Mouse (Mus musculus) frontal cortex, postnatal 25 days (tissue): ENCODE results near the gene P2ry14.

Source experiments
- DNase-seq, 2 experiments: peaks; one replicate each; pipeline ENCODE4 v3.0.0; 2022; ENCODE audit warnings: low spot score in 2 of 2

P2ry14 gene

GRCm38 (mm10) chr3:59153424-59153823, at the start of gene P2ry14:
P2ry14 (minus strand) TSS chr3:59153618.
- no peak for DNase-seq

DNA sequence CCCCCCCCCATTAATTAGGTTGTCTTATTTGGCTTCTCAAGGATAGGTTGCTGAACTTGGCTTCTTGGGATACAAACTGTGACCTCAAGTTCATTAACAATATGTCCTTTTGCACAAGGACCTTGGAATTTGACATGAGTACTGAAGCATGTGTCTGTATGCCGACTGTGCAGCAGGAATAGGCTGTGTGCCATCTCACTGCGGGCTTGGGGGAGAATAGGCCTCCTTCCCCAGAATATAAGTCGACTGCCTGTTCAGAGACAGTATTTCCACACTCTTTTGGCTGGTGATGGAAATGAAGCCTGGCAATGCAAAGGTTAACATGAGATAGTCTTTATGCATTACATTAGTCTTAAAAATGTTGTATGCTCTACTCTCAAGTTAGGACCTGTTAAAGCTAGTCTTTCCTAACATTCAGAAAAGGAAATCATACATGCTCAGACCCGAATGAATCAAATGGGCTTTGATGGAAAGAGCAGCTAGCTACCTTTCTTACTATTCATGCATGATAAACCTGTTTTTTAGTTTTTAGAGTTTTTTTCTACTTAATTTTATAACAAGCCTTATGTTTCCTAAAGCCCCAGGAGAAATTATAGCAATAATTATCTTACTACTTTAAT, 44.0 kb upstream of the P2ry14 start:
- no peak for DNase-seq

- DNase-seq = no peak
Observed at GRCm38 (mm10) chr3:59194938-59195337, 41.5 kb upstream of the P2ry14 start, which contains the start of gene Gpr87. Gpr87 (minus strand) TSS chr3:59195104.

- no peak for DNase-seq
Observed at GRCm38 (mm10) chr3:59194099-59194498, 40.7 kb upstream of the P2ry14 start.

- DNase-seq = no peak
Observed at GRCm38 (mm10) chr3:59191674-59192073, 38.3 kb upstream of the P2ry14 start.

- no peak for DNase-seq
Observed at GRCm38 (mm10) chr3:59187336-59187735, 33.9 kb upstream of the P2ry14 start.

- no peak for DNase-seq
Observed at GRCm38 (mm10) chr3:59185662-59186061, 32.2 kb upstream of the P2ry14 start.

DNA sequence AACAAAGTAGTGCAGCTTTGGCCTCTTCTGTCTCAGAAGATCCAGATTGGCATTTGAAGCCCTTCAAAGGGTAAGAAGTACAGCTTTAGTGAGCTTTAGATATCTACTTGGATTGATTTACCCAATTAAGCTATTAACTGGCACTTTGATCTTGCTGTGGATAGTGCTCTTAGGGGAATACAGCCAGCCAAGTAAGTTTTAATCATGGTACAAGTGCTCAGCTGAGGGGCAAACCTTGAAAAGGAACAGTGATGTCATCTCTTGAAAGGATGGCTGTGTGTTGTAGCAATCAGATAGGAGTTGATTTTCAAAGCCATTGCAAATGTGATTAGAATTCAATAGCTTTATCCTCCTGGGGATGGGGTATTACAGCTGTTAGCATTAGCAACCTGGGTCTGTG, 28.7 kb upstream of the P2ry14 start:
- no peak for DNase-seq

DNA sequence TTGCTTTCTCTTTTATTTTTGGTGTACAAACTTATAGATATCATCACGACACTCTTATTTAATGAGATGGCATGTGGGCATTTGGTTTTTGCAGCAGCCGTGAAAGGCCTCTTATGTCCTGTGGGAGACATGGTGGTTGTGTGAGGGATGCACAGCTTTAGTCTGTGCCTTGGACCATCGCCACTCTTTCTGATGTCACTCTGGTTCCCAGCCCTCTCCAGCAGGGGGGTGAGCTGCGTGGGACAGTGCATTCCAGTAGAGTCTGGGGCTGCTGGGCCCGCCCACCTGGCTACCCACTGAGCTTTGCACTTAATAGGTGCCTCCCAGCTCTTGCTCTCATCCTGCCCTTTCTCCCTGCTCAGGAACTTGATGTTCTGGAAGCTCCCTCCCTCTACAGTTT, 27.7 kb upstream of the P2ry14 start:
- no peak for DNase-seq

DNA sequence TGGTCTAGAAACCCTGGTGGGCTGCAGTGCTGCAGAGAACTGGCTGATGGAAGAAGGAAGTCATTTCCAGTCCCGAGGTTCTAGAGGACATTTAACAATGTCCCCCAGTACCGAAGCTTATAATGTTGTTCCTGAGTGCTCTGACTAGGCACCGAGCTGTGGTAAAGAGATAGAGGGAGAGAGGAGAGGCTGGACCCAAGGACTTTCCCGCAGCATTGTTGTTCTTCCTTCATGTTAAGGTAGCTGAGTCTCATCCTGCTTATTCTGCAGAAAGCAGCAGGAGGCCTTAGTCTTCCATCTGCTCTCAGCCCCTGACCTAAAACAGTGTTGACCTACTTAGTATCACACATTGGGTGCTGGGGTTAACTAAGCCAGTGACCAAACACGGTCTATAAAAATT, 23.5 kb upstream of the P2ry14 start:
- no peak for DNase-seq

DNA sequence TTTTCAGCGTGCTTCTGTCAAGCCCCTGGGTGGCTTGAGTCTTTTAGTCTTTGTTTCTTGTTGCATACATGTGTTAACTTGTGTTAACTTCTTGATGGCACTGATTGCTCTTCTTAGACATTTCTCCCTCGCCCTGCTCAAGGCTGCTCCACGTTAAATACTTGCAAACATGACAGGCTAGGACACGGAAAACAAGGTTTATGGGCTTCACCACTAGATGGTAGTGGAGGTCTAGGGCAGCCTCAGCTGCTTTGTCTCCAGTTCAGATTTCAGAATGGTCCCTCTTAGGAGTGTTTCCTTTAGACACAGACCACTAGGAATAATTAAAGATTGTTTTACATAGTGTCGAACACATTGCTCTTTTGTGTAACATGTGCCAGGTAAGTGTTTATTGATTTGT, 21.8 kb upstream of the P2ry14 start:
- peak in 1 of 2 experiments; percentile 50 for DNase-seq

GRCm38 (mm10) chr3:59174426-59175154, 21.2 kb upstream of the P2ry14 start:
- DNase-seq = no peak

DNA sequence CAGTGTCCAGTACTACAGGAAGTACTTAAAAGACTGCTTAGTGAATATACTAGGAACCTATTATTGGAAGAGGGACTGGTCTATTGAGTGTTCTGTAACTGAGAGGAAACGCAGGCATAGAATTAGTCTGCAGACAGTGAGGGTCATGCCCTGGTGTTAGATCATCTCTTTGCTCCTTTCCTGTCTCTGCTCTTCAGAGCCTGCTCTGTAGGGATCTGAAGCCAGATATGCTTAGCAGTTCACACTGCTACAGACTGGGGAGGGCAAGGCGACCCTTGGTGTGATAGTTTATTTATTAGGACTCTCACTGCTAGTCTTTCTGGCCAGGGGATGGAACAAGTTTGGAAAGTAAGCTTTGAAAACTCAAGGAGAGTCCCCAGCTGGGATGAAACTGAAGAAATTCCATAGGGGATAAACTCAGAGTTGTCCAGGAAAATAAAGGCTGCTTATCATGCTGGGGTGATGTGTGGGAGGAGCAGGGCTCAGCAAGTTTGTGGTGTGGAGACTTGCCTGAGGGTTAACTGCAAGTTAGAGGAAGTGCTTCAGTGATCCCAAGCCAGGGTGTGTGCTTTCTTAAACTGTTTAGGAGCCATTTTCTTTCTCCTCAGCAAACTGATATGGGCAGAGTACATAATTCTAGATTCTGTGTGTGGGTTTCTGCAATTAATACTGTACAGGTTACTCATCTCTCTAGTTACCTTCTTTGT, 16.7 kb upstream of the P2ry14 start:
- no peak for DNase-seq

GRCm38 (mm10) chr3:59169215-59169614, 15.8 kb upstream of the P2ry14 start:
- DNase-seq = no peak

DNA sequence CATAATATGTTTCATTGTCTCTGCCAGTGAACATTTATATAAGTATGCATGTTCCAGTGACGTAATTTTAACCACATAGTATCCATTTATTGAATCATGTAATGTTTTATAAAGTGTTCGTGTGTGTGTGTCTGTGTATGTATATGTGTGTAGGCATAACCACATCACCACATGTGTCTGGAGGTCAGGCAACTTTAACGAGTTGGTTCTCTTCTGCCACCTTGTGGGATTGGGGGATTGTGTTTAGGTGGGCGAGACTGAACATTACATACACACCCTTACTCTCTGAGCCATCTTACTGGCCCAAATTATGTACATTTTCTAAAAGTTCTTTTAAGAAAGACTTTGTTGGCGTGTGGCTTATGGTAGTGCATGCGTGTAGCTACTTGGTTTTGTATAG, 15.1 kb upstream of the P2ry14 start:
- DNase-seq = no peak

GRCm38 (mm10) chr3:59167417-59168054, 14.1 kb upstream of the P2ry14 start:
- DNase-seq = no peak

DNA sequence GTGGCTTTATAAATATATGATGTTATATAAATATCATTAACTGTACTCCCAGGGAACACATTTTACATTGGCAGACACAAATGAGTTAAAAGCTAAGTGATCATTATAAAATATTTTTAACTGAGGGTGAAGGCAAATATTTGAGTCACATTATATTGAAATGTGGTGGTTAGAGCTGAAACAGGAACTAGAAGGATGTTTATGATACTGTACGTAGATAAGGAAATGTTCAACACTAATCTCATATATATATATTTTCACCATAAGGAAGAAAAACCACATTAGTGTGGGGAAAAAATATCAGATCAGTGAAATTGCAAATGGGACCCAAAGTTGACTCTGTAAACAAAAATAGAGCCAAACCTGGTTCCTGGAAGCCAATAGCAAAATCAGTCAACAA, 7.0 kb upstream of the P2ry14 start:
- DNase-seq = no peak

GRCm38 (mm10) chr3:59157048-59157447, 3.6 kb upstream of the P2ry14 start:
- DNase-seq = no peak

DNA sequence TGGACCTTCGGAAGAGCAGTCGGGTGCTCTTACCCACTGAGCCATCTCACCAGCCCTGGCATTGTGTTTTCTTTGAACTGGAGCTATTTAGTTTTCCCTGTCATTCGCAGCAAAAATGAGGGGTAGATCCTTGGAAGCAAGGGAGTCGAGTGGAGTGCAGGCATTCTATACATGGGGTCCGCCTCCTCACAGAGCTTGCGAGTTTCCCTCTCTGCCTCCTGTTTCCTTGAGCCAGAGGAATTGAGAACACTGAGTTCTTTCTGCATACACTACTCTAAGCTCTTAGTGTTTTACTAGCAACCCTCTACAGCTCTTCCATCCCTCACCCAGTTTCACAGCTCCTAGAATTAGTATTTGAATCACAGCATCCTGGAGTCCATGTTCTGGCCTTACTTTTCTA, 2.0 kb upstream of the P2ry14 start:
- no peak for DNase-seq

DNA sequence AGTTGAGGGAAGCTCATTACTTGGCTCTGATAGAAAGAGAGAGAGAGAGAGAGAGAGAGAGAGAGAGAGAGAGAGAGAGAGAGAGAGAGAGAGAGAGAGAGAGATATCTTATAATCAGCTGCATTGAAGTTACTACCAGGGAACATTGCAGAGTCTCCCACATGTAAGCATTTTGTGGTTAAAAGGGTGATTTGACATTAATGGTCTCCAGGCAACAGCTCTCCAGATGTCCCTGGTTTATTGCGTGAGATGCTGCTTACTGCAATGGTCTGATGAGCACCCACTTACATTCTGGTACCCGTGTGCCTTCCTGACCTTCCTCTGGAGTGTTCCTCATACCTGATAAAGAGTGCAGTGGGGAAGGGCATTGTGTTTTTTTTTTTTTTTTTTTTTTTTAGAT, 1.5 kb upstream of the P2ry14 start:
- DNase-seq = no peak

DNA sequence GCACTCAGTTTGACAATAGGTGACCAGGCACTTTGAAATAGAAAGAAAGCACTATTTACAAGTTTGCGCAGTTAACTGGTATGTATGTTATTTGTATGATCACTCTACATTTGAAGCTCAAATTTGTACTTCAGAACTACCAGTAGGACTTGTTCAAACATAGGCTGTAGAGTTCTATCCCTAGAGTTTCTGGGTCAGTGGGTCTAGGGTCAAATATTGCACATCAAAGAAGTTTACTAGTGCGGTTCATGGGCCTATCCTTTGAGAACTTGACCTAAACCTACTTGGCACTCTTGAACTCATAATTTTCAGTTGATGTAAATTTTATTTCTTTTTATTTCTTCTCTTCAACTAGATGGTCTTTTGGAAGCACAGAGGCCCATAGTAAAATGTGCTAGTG, 2.8 kb downstream of the P2ry14 start:
- DNase-seq = no peak

- DNase-seq = no peak
Observed at GRCm38 (mm10) chr3:59149646-59150045, 3.8 kb downstream of the P2ry14 start.
